Mouse (Mus musculus) lung, adult 2 months (tissue): ENCODE results near the gene Gm11077.

Experiments
- CTCF ChIP-seq: fragments of 200-500 bp; IDR thresholded peaks from 2 replicates; pipeline ENCODE4 v1.5.1; 2011; ENCODE audit warnings: mild to moderate bottlenecking, low read length, control low read depth; ENCODE audit not compliant: insufficient read depth
- POLR2A ChIP-seq: fragments of 200-500 bp; IDR thresholded peaks from 2 replicates; pipeline ENCODE4 v1.6.1; 2011; ENCODE audit warnings: low read depth, mild to moderate bottlenecking, control low read depth, low read length, borderline replicate concordance; ENCODE audit errors: extremely low read depth

- TF ChIP-seq CTCF: no peak
- TF ChIP-seq POLR2A: no peak
These were observed 44.7 kb upstream of the Gm11077 start for GRCm38 (mm10) chr6:140684403-140684802.
